Mouse (Mus musculus) gastrocnemius, postnatal 25 days (tissue): ENCODE results near the gene Tmem56. TPM values are rescaled to one million over a fixed set of nuclear protein-coding genes. Genes with fewer than 3 reads are reported as not detected.
A peak's percentile ranks its signal among the peaks of the same experiment; 100 is the strongest.

Experiments used
- DNase-seq: peaks from one replicate; pipeline ENCODE4 v3.0.0; 2022
- total RNA-seq, 2 experiments: library from RNA; stranded (reverse); gene quantifications; 1 replicate in 1 of 2; 2 replicates in 1 of 2; pipeline ENCODE4 v1.2.3; 2021

Tmem56 gene
- total RNA-seq, 2 experiments from 2014 or later: 19.3 to 25.8 TPM

DNA sequence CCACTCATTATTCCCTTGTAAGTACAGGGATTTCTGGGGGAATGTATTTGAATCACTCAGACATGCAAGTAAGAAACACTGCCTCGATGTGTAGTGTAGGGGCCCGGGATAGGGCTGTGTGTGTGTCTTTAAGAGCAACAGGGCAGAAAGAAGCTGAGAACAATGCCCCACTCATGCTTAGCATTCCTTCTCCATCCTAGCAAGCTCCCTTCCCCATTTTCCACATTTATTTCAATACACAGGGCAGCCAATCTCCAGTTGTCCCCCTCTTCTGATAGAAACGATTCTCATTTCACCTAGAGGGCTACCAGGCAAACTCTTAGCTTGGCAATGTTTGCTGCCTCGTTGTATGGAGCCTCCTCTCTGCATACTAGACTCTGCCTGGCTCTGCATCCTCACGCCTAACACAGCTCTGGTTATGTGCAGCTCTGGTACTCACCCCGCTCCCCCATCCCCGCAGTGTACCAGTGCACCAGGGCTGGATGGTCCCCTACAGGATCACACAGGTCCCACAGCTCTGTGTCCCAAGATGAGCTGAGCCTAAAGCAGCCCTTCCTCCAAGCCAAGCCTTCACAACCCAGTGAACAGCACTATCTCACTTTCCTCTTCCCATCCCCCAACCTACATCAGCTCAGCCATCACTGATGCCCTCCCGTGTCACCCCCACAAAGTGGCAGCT lies 42.4 kb downstream of the Tmem56 start:
- no peak for DNase-seq

DNA sequence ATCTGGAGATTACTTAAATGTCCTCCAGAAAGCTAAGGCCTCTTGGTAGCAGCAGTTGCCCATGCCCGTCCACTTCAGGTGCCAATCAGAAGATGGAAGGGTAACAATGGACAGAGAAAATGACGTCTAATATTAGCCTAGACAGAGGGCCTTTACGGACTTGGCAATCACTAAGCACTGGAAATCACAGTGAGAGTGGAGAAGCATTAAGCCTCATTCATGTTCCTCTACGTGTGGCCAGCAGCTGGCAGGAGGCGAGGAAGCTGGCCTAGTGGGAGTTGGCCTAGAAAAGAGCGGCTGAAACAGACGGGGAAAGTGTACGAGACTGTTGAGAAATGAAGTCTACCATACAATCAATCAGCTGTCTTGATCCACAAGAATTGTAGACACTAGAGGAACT lies 43.8 kb downstream of the Tmem56 start:
- DNase-seq: no peak

DNA sequence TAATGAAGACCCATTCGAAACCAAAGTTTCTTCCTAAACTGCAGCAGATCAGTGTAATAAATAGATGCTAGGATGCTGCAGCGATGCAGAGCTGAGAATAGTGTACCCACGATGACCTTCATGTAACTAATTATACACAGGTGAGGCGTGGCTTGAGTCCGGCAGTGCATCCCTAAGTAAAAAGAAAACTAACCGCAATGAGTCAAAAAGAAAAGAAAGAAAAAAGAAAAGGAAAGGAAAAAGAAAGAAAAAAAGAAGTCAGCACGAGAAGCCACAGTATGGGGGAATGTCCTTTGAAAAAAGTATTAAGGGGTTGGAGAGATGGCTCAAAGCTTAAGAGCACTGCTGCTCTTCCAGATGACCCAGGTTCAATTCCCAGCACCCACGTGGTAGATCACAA lies 58.1 kb downstream of the Tmem56 start:
- DNase-seq: no peak

DNA sequence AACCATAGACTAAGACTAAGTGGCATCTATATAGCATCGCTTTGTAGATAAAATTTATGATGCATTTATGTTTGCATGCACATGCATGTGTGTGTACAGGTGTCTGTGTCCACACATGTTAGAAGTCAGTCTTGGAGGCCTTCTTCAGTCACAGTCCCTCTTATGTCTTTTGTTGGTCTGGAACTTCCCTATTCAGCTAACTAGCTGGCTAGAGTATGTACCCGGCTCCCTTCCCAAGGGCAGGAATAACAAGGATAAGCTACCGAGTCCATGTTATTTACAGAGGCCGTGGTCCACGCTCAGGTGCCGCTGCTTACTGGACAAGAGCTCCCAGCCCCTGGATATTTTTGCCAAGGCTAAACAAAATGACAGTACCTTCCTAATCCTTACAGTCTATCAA lies 58.7 kb downstream of the Tmem56 start:
- no peak for DNase-seq

DNA sequence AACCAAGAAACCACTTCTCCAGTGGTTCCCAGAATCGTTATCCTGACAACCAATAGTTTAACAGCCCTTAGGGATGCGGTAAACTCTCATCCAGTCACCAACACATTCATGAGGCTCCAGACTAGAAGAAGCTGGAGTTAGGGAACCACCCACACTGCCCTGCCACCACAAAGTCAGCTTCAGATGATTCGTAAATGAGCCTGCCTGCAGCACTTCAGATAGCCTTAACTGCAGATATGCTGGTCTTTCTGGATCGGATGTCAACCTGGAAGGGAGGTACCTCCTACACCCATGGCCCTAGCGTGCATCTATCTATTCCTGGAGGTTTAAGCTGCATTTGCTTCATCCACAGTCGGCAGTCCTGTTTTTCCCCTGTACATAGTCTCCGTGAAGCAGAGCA lies 60.9 kb downstream of the Tmem56 start:
- DNase-seq: no peak

DNA sequence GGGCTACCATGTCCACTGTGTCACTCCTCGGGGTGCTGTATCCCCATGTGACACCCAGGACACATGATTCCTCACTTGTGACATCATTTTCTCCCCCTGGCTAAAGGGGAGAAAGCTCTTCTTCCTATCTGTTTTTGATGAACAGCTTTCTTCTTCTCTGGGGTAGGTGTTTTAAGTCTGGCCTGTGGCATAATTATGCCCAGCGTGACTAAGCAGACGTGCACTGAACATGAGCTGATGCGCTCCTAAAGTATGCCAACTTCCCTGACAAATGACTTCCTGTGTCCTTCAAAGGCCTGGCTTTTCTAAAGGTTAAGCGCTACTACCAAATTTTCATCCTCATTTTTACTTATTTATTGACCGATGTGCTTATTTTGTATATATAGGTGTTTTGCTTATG lies 65.9 kb downstream of the Tmem56 start:
- DNase-seq: no peak

DNA sequence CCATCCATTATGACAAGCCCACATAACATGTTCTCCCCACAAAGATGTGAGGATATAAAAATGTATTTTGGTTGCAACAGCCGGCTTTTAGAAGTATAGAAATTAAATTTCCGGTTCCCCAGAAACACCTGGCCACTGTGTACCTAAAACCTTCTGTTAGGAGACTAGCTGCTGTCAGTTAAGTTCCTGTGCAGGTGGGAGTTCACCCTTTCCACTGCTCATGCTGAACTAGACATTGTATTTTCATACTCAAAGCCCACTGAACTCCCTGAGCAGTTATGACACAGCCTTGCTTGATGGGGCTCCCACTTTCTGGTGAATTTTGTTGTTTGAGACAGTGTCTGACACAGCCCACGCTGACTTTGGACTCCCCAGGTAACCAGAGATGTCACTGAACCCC lies 69.4 kb downstream of the Tmem56 start:
- DNase-seq: no peak

DNA sequence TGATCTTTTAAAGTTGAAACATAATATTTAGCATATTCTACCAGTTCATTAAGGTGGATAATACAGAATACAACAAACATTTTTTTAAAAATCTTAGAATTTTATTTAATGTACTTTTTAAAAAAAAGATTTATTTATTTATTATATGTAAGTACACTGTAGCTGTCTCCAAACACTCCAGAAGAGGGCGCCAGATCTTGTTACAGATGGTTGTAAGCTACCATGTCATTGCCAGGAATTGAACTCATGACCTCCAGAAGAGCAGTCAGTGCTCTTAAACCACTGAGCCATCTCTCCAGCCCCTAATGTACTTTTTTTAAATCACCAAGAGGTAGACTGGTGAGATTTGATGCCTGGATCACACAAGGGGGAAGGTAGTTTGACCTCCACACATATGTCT lies 70.7 kb downstream of the Tmem56 start:
- no peak for DNase-seq

DNA sequence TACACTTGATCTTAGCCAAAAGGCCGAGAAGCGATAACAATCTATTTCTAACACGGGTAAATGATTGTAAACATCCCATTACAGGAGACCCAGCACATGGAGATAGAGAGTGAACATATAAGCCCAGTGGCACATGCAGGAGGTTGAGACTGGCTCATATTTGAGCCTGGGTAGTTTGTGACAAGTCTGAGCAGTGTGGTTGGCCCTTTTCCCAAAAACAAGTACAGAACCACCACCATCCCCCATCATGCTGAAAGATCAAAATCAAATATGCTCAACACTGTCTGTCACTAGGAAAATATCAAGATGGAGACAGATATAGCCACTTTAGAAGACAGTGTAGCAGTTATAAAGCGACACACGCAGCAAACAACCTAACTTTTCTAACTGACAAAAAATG lies 73.9 kb downstream of the Tmem56 start:
- no peak for DNase-seq

DNA sequence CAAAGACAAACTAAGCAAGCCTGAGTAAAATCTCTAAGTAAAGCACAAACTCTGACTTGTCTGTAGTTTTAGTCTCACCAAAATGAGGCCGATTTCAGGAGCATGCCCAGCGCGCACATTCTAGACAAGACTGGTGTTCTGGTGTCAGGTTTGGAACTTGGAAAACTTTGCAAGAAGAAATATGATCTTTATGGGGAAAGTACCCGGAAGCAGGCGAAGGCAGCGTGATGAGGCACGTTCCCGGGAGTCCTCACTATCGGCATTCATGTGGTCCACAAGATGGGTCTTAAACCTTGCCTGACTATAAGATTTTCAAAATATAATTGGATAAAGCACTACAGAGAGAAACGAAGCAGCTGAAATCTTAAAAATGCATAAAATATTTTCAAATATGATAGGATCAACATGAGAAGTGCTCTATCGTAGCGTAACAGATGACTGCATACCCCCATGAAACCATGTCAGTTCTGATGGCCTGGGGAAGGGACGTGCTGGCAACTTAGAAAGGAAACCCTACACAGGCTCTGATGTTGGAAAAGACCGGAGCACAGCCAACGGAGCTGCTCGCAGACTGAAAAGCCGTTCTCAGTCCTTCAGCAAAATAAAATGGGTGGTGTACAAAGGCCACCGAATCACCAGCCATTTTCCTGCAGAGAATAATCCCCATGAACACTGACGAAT lies 76.6 kb downstream of the Tmem56 start:
- DNase-seq: no peak

DNA sequence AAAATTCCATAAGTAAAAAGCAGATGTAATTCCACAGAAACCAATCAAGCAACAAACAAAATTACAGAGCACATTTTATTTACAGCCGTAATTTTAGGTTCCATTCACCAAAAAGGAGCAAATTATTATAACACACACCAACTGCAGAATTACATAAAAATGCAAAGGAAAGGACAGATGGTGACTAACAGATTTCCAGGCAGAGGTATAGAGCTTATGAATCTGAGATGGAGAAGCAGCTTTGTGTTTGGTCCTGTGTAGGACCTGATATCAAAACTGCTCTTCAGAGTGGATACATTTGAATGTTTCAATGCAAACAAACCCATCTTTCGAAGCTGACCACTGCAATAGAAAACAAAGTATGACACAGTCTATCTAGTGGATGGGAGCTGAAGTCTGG lies 80.3 kb downstream of the Tmem56 start:
- DNase-seq: no peak

DNA sequence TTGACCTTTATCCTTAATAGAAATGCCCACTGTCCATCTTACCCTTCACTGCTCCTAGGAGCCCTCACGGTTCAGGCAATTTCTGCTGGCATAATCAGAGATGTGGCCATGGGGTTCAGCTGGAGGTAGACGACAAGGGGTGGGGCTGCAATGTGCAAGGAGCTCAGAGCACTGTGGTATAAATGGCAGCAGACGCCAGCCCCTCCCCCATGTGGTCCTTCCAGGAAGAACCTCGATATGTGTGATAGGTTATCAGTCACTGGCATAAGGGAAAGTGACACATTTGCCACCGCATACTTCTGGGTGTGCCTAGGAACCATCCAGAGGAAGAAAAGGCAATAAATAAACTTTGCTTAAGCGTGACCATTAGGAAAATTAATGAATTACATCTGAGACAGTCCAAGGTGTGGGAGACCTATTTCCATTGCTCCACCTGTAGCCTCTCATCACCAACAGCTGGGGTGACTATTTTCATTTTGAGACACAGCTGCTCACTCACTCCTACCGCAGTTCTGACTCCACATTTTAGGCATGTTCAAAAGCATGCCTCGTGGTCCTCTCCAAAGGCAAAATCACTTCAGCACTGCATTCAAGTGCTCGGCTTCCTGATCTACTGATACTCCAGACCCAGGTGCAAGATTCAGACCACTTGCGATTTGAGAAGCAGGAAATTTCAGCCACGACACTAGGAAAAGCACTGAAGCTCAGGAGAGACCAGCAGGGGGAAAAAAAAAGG lies 81.7 kb downstream of the Tmem56 start:
- DNase-seq: no peak

DNA sequence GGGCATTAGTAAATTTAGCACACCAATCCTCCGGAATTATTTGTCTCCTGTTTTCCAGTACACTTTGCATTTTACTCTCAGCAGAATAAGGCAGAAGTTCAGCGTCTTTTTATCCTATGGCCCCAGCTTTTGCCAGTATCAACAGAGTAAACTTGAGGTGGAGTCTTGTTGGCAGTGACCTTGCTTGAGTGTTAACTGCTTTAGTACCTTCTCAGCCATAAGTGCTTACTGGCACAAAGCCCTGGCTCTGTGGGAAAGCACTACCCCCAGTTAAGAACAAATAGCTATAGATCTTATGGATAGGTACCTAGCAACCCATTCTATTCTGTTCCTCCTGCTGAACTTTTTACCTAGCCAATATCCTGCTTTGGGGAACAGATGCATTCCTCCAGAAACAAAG lies 93.7 kb downstream of the Tmem56 start:
- DNase-seq: no peak

DNA sequence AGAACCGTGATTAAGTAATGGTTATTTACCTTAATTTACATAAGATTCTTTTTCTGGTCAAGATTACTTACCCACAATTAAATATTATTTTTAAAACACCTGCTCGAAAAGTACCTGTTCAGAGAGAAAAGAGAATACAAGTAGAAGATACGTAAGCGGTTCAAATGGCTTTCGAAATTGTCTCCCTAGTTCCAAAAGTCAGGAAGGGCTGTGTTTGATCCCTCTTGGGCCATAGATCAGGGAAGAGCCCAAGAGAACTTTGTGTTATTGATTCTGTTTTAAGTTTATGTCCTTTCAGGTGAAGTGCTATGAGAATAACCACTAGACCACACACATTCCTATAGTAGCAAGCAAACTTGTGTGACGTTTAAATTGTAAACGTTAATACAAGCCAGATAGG lies 95.4 kb downstream of the Tmem56 start:
- DNase-seq: no peak

DNA sequence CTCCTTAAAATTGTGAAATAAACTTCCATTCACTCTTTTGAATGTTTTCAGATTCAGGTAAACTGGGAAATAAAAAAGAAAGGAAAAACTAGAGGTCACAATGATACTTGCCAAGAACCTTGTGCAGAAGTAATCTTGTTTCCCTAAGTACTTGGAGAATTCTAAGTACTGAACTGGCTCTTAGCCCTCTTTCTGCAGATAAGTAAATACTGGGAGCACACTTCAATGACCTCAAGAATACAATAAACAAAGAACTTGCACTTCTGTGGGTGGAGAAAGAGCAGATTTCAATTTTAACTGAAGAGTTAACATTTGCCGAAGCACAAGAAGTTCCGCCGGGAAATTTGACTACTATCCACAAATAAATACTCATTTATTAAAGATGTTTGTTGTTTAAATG lies 96.0 kb downstream of the Tmem56 start:
- DNase-seq: no peak

DNA sequence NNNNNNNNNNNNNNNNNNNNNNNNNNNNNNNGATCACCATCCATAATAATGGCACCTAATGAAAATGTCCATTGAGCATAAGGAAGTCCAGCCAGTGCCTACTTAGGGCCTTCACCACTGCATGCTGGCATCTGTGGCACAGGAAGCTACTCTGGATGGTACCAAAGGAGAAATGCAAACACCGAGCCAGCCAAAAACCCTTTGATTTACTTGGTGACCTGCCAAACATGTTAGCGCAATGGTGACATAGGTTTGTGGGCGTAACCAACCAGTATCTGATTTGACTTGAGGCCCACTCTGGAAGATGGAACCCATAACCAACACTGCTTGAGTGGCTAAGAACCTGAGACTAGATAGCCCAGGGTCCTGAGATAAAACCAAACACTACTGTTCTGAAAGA lies 97.7 kb downstream of the Tmem56 start:
- no peak for DNase-seq

DNA sequence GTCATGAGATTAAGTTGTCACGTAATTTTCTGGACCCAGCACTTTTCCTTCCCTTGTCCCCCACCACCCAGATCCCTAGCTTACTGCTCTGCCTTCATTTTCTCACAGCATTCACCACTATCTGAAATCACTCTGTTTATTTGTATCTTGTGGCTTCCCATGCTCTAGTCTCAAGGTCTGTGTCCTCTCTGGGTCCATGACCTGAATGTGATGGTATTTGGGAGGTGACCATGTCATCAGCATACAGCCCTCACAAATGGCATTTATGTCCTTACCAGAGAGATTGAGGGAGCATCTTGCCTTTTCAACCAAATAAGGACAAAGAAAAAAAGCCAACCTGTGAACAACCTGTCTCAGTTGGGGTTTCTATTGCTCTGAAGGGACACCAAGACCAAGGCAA lies 106.9 kb downstream of the Tmem56 start:
- no peak for DNase-seq

DNA sequence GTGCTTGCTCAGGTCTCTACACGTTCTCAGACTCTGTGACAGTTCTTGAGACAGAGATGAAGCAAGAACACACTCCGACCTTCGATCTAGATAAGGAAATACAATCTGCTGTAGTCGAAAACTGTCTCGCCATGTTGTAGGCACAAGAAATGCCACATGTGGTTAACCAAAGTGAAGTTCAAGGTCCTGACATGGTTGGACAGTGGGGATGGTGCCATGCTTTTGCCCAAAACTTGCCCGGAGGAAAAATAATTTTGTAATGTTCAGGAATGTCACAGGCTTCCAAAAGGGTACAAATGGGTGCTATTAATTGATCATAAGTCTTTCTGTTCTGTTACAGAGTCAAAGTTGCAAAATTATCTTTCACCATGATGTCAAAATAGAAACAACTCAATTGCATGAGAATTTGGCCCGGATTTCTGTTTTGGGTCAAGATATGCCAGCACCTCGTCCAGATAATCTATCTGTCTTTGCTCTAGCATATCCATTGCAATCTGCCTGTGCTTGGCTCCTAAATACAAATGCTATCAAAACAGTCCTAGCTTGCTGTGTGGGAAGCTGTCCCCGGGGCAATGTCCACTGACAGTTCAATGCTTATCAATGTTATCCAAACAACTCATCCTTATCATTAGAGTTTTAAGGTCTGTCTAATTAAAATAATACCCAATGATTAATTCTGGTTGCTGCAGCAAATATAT lies 108.5 kb downstream of the Tmem56 start:
- DNase-seq: no peak

DNA sequence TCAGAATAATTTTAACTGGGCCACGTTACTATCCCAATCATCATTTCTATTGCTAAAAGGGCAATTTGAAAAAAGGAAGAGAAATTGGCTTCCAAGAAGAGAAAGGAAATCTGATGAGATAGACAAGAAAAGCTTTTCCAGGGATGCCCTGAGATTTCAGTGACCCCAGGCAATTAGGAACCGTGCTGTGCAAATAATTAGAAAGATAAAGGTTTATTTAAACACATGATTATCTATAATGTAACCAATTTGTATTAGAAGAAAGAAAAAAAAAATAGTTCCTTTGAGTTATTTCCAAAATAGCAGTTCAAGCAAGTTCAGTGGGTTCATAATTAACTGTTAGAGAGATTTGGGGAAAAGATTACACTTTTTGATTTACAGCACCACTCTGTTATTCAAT lies 110.2 kb downstream of the Tmem56 start:
- DNase-seq: no peak

DNA sequence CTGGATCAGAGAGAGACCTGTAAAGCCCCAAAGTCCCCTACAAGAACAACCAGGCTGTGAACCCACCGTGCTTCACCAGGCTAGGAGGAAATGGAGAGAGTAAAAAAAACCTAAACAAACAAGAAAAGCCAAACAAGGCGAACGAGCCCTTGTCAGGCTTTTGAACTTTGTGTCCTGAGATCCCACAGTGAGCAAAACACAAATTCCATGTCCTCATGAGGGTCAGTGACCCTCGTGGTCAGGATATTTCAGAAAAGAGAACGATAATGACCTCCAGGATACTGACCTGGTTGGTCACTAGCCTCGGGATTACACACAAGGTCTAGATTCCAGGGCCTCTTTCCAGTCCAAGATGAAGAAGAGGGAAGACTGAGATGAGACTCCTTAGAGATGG lies 111.0 kb downstream of the Tmem56 start:
- no peak for DNase-seq

DNA sequence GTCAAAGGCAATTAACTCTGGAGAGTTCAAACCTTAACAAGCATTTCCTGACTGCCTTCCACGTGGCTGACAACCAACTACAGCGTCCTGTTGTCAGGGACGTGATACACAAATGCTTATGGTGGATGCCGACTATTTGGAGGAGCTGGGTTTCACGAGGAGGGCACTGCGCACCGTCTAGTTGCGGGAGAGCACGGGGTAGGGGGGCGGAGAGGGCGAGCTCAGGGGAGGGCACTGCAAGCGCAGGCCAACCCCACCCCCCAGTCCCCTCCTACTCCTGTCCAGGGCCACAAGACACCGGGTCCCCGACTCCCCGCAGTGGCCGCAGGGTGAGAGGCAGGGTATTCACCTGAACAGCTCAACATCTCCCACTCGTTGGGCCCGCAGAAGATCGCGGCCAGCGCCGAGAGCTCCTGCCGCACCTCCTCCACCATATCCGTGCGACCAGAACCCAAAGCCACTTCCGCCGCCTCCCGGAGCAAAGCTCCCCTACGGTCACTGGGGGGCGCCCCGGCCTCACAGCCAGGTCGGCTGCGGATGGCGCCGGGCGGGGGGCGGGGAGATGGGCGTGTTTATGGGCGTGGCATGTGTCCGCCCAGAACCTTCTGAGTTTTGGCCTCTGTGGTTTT lies 111.5 kb downstream of the Tmem56 start, which contains the start of gene Rwdd3:
Gene Rwdd3, minus strand, starts transcription at position 453 of the 629 bp plus-strand sequence.
- peak; percentile 89 for DNase-seq

DNA sequence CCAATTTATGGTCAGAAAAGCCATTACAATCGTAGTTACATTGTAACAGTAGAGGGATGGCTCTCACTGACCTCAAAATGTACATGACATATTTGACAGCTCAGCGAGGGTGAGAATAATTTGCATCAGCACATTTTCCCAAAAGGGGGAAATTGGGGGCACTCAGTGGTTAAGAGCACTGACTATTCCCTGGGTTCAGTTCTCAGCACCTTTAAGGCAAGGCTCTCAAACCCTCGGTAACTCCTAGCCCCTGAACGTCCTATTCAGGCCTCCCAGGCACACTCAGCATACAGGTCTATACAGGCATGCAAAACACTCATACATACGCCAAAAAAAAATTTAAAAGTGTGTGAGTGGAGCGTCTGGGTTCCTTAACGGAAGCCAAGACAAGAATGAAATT lies 112.3 kb downstream of the Tmem56 start:
- no peak for DNase-seq
